Mouse (Mus musculus) CH12.LX (cell line): Measurements from ENCODE around the gene Itih5.

Experiments
- CTCF ChIP-seq, 2 experiments: IDR thresholded peaks in 1 of 2; conservative IDR thresholded peaks in 1 of 2; 2 replicates each; pipeline ENCODE4 v1.5.1; 2011 to 2012; ENCODE audit warnings: low read depth in 2 of 2, low read length in 2 of 2, improper control_type of control experiment in 1 of 2, inconsistent platforms in 1 of 2, mild to moderate bottlenecking in 1 of 2, moderate library complexity in 1 of 2
- JUND ChIP-seq: conservative IDR thresholded peaks from 2 replicates; pipeline ENCODE4 v1.6.1; 2011; ENCODE audit warnings: low read depth, low read length, improper control_type of control experiment
- POLR2A ChIP-seq: IDR thresholded peaks from 2 replicates; pipeline ENCODE4 v1.6.1; 2011; ENCODE audit warnings: low read depth, mild to moderate bottlenecking, improper control_type of control experiment, low read length
- RCOR1 ChIP-seq: conservative IDR thresholded peaks from 2 replicates; pipeline ENCODE4 v1.6.1; 2012; ENCODE audit warnings: low read depth, mild to moderate bottlenecking, inconsistent platforms, low read length, improper control_type of control experiment

- TF ChIP-seq JUND (no peak), POLR2A (no peak), CTCF (conservative IDR thresholded peaks at IDR 0.05 in 1 of 2, IDR thresholded peaks at IDR 0.05 in 1 of 2; ENCODE audit: low read depth in 2 of 2, low read length in 2 of 2) (no peak), RCOR1 (no peak)
Measured at GRCm38 (mm10) chr2:10204301-10204700, 50.9 kb downstream of the Itih5 start.
